Mouse (Mus musculus) CH12.LX (cell line): ENCODE data around the gene Uqcrq.

Experiments
- CTCF ChIP-seq, 2 experiments: IDR thresholded peaks in 1 of 2; conservative IDR thresholded peaks in 1 of 2; 2 replicates each; pipeline ENCODE4 v1.5.1; 2011 to 2012; ENCODE audit warnings: low read depth in 2 of 2, low read length in 2 of 2, improper control_type of control experiment in 1 of 2, inconsistent platforms in 1 of 2, mild to moderate bottlenecking in 1 of 2, moderate library complexity in 1 of 2
- EP300 ChIP-seq: IDR thresholded peaks from 2 replicates; pipeline ENCODE4 v1.6.1; 2011; ENCODE audit warnings: low read length, improper control_type of control experiment
- HCFC1 ChIP-seq: IDR thresholded peaks from 2 replicates; pipeline ENCODE4 v1.6.1; 2012; ENCODE audit warnings: low read depth, mild to moderate bottlenecking, inconsistent platforms, low read length, improper control_type of control experiment
- JUN ChIP-seq: IDR thresholded peaks from 2 replicates; pipeline ENCODE4 v1.6.1; 2011; ENCODE audit warnings: low read depth, mild to moderate bottlenecking, low read length, improper control_type of control experiment, moderate library complexity; ENCODE audit not compliant: insufficient read depth
- KAT2A ChIP-seq: IDR thresholded peaks from 2 replicates; pipeline ENCODE4 v1.6.1; 2012; ENCODE audit warnings: low read length, improper control_type of control experiment, inconsistent platforms; ENCODE audit not compliant: insufficient replicate concordance
- NELFE ChIP-seq: IDR thresholded peaks from 2 replicates; pipeline ENCODE4 v1.6.1; 2011; ENCODE audit warnings: low read depth, low read length, improper control_type of control experiment
- POLR2A ChIP-seq: IDR thresholded peaks from 2 replicates; pipeline ENCODE4 v1.6.1; 2011; ENCODE audit warnings: low read depth, mild to moderate bottlenecking, improper control_type of control experiment, low read length
- TCF12 ChIP-seq: IDR thresholded peaks from 2 replicates; pipeline ENCODE4 v1.6.1; 2014; ENCODE audit warnings: low read depth, mild to moderate bottlenecking, inconsistent platforms, low read length, improper control_type of control experiment
- ZC3H11A ChIP-seq: IDR thresholded peaks from 2 replicates; pipeline ENCODE4 v1.6.1; 2012; ENCODE audit warnings: low read depth, mild to moderate bottlenecking, inconsistent platforms, low read length, improper control_type of control experiment
- ZKSCAN1 ChIP-seq: IDR thresholded peaks from 2 replicates; pipeline ENCODE4 v1.6.1; 2012; ENCODE audit warnings: low read depth, inconsistent platforms, low read length, improper control_type of control experiment, borderline replicate concordance

DNA sequence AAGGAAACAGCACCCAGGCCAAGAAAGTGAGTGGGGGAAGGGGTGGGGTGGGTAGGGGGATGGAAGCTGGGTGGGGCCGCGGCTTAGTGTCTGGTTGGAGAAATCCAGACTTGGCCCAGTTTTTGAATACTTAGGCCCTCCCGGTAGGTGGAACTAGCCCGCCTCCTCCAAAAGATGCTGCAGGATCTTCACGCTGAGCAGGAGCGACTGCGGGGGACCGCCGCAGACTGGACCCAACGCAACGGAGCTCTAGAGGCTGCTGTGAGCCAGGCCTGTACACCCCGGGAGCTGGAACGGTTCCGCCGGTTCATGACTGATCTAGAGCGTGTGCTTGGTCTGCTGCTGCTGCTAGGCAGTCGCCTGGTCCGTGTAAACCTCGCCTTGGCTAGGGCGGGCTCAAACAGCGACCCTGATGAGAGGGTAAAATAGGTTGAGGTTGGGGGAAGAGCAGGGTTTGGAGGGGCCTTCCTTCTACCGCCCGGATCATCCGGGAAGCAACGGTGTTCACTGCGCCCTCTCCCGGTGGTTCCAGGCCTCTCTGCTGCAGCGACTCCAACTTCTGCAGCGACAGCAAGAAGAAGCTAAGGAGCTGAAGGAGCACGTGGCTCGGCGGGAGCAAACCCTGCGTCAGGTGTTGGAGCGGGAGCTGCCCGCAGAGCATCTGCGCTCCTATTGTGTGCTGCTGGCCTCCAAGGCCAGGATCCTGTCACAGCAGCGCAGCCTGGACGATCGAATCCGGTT, 35.8 kb upstream of the Uqcrq start:
- TF ChIP-seq POLR2A (no peak), CTCF (conservative IDR thresholded peaks at IDR 0.05 in 1 of 2, IDR thresholded peaks at IDR 0.05 in 1 of 2; ENCODE audit: low read depth in 2 of 2, low read length in 2 of 2) (peak in 1 of 2 experiments; percentile 54; a peak in 2 of 4 replicates), EP300 (no peak), NELFE (no peak), JUN (no peak), TCF12 (no peak), ZC3H11A (no peak), HCFC1 (no peak), ZKSCAN1 (no peak), KAT2A (no peak)
